Comparison of ENCODE assay signal across 22 mouse cellular contexts in genomic region chr15:7116216-7116615, GRCm38 (mm10). TPM values are rescaled to one million over a fixed set of nuclear protein-coding genes. Genes with fewer than 3 reads are reported as not detected.
A peak's percentile ranks its signal among the peaks of the same experiment; 100 is the strongest.
DNase-seq lines count a peak whose midpoint lies in the region; ATAC-seq and TF ChIP-seq lines count a peak whose summit lies in the region.
"Had no signal": no experiment of that assay in that cellular context is flagged by ENCODE, and none has a peak within 500 bp of the region (broad histone marks: within the 10 kb centered on the region; RNA-seq: fewer than 3 reads in every experiment).

No protein-coding gene starts in this region.

- H3K9me3 ChIP-seq in ES-Bruce4 (replicated peaks; ENCODE audit: control insufficient read depth, insufficient read depth, low read length, poor library complexity, severe bottlenecking) (peaks cover 5% of the 10 kb centered on the region), ES-E14 (ENCODE audit: control insufficient read depth, insufficient read depth, low read depth, low read length) (no peaks in the 10 kb centered on the region)
- no peaks in the 10 kb centered on the region for H3K9me3 ChIP-seq in intestine, embryonic 16.5 days (ENCODE audit: control insufficient read depth, low read length)
- H3K9me3 ChIP-seq: embryonic facial prominence, embryonic 10.5 days; embryonic facial prominence, embryonic 12.5 days; forebrain, embryonic 13.5 days; forebrain, embryonic 15.5 days had no signal

- H3K4me1 ChIP-seq in ES-Bruce4 (ENCODE audit: control insufficient read depth, insufficient read depth, low read length) (peaks cover 2% of the 10 kb centered on the region), ES-E14 (ENCODE audit: control insufficient read depth in 2 of 2, insufficient read depth in 2 of 2, low read length in 2 of 2, poor library complexity in 1 of 2) (peaks cover 22 to 33% of the 10 kb centered on the region in 2 experiments)
- no peaks in the 10 kb centered on the region for H3K4me1 ChIP-seq in intestine, embryonic 16.5 days (ENCODE audit: control insufficient read depth, insufficient read depth, low read length)
- H3K4me1 ChIP-seq: embryonic facial prominence, embryonic 10.5 days had no signal

- DNase-seq in heart, adult 11 months: peak; percentile 66
- no peak for DNase-seq in heart, adult 18-20 months
- DNase-seq in ES-E14 (ENCODE audit: low read depth, low spot score) (peak; percentile 31), ZHBTc4 (ENCODE audit: low read depth, low spot score) (peak; percentile 66)
- DNase-seq in cerebellum, adult 11-12 months: no peak
- no peak for DNase-seq in layer of hippocampus, adult 8-10 months (ENCODE audit: low spot score in 2 of 2)
- DNase-seq: adrenal gland, adult 2 months; adrenal gland, postnatal 10 days; adrenal gland, postnatal 25 days; cerebellum, adult 11 months; cerebellum, adult 2 months; cerebellum, adult 9-10 months; cerebellum, postnatal 10 days; cerebellum, postnatal 25 days; forebrain, postnatal 0 days had no signal

- no peaks in the 10 kb centered on the region for H3K27me3 ChIP-seq in ES-Bruce4 (ENCODE audit: control insufficient read depth, insufficient read depth, low read length, poor library complexity, severe bottlenecking)
- H3K27me3 ChIP-seq in intestine, embryonic 16.5 days (replicated peaks; ENCODE audit: control insufficient read depth, insufficient read depth, low read length): no peaks in the 10 kb centered on the region
- H3K27me3 ChIP-seq: embryonic facial prominence, embryonic 12.5 days; forebrain, embryonic 13.5 days; forebrain, embryonic 15.5 days had no signal

- no peak overlapping the region for H3K4me2 ChIP-seq in intestine, embryonic 16.5 days (ENCODE audit: low read depth, low read length)
- H3K4me2 ChIP-seq: embryonic facial prominence, embryonic 12.5 days; forebrain, embryonic 13.5 days; forebrain, embryonic 15.5 days had no signal

- 74% methylated on average over 1 of the region's 1 CpGs for WGBS in intestine, embryonic 16.5 days

- H3K4me3 ChIP-seq in ES-Bruce4 (ENCODE audit: low read depth, low read length) (no peak overlapping the region), ES-E14 (ENCODE audit: insufficient read depth in 1 of 2, low read depth in 1 of 2, low read length in 2 of 2, poor library complexity in 1 of 2, severe bottlenecking in 1 of 2) (peak overlapping the region in 1 of 2 experiments; percentile 4; a peak in 2 of 4 replicates)
- no peak overlapping the region for H3K4me3 ChIP-seq in intestine, embryonic 16.5 days (ENCODE audit: low read length)
- H3K4me3 ChIP-seq: embryonic facial prominence, embryonic 10.5 days; embryonic facial prominence, embryonic 12.5 days; forebrain, embryonic 13.5 days; forebrain, embryonic 15.5 days had no signal

- H3K27ac ChIP-seq in ES-Bruce4 (ENCODE audit: insufficient read depth, low read length): peak overlapping the region; percentile 100
- peak overlapping the region; percentile 100; the same call in 1 of the 2 replicates for H3K27ac ChIP-seq in ES-E14 (ENCODE audit: insufficient read depth, low read depth, low read length, poor library complexity, severe bottlenecking)
- no peak overlapping the region for H3K27ac ChIP-seq in intestine, embryonic 16.5 days (ENCODE audit: low read length)
- H3K27ac ChIP-seq: embryonic facial prominence, embryonic 10.5 days; embryonic facial prominence, embryonic 12.5 days; forebrain, embryonic 13.5 days; forebrain, embryonic 15.5 days had no signal

- no peak for ATAC-seq in intestine, embryonic 16.5 days
- ATAC-seq: forebrain, embryonic 13.5 days; forebrain, embryonic 15.5 days; forebrain, postnatal 0 days had no signal

- TF ChIP-seq EP300 in ES-Bruce4 (IDR thresholded peaks at IDR 0.05; ENCODE audit: insufficient read depth, low read depth, low read length): no peak

- in situ Hi-C loops in ES-E14 (cut with MboI; ENCODE audit: low sequenced_read_pairs in 2 of 2, unreplicated experiment in 2 of 2): no loop called here

- no peak for TF ChIP-seq CTCF in ES-Bruce4 (IDR thresholded peaks at IDR 0.05; ENCODE audit: low read depth, low read length)

- H3K9ac ChIP-seq in ES-Bruce4 (ENCODE audit: low read depth, poor library complexity, severe bottlenecking) (peak overlapping the region; percentile 52), ES-E14 (ENCODE audit: insufficient read depth, low read depth, low read length, poor library complexity, severe bottlenecking) (peak overlapping the region; percentile 16; the same call in 1 of the 2 replicates)
- no peak overlapping the region for H3K9ac ChIP-seq in intestine, embryonic 16.5 days (ENCODE audit: low read depth, low read length)
- H3K9ac ChIP-seq: embryonic facial prominence, embryonic 12.5 days; forebrain, embryonic 13.5 days; forebrain, embryonic 15.5 days; forebrain, postnatal 0 days had no signal

- H3K36me3 ChIP-seq in ES-Bruce4 (ENCODE audit: control insufficient read depth, insufficient read depth, low read length, poor library complexity, severe bottlenecking) (no peaks in the 10 kb centered on the region), ES-E14 (ENCODE audit: control insufficient read depth, insufficient read depth, low read length, poor library complexity, severe bottlenecking) (no peaks in the 10 kb centered on the region)
- no peaks in the 10 kb centered on the region for H3K36me3 ChIP-seq in intestine, embryonic 16.5 days (ENCODE audit: control insufficient read depth, insufficient read depth, low read length)
- H3K36me3 ChIP-seq: embryonic facial prominence, embryonic 10.5 days; embryonic facial prominence, embryonic 12.5 days; forebrain, embryonic 15.5 days had no signal

- TF ChIP-seq POLR2A in ES-Bruce4 (IDR thresholded peaks at IDR 0.05; ENCODE audit: insufficient read depth, low read length): no peak

TF ChIP-seq in ES-E14, 5 proteins besides CTCF, POLR2A, EP300 and RAD21:
- TF ChIP-seq MAFK (IDR thresholded peaks at IDR 0.05; ENCODE audit: insufficient read depth, low read depth, low read length) (no peak), CHD2 (IDR thresholded peaks at IDR 0.05; ENCODE audit: low read depth, low read length) (no peak), ZNF384 (IDR thresholded peaks at IDR 0.05; ENCODE audit: low read depth, low read length) (no peak), ZC3H11A (IDR thresholded peaks at IDR 0.05; ENCODE audit: borderline replicate concordance, low read depth, low read length) (no peak), HCFC1 (IDR thresholded peaks at IDR 0.05; ENCODE audit: borderline replicate concordance, insufficient read depth, low read length) (no peak)

RNA-seq across cellular contexts. Expression of gene Lifr, which starts 25.8 kb away (rescaled TPM):
- total RNA-seq in heart, adult 18-20 months (2021): 10 to 100 TPM; 49.9 to 61.3 TPM
- 32.0 and 33.8 TPM in 2 replicates for polyA plus RNA-seq in ES-Bruce4 (2011; ENCODE audit: insufficient read depth, insufficient read length, low read depth, missing spikeins)
- 89.3 and 99.9 TPM in 2 replicates for total RNA-seq in ES-E14 (2012; rRNA removed)
- 11.6 and 12.9 TPM in 2 replicates for polyA plus RNA-seq in intestine, embryonic 16.5 days (2015; fragmentation: Nextera tagmentation; extraction: Ambion mirVana)
- total RNA-seq in layer of hippocampus, adult 8-10 months (2022): 10 to 100 TPM; 43.7 to 56.5 (median 52.1) TPM
- total RNA-seq: MEL had no signal

Comparison
In these comparisons a context has a peak if more than half of its experiments do, and no peak if none do; other contexts are left out.
1. DNase-seq: peak in heart, adult 11 months (single experiment), ES-E14 (single experiment) and ZHBTc4 (single experiment); none in heart, adult 18-20 months (0 of 2), cerebellum, adult 11-12 months (single experiment) and layer of hippocampus, adult 8-10 months (0 of 2).